Mouse (Mus musculus) right cerebral cortex, postnatal 36 days (tissue): Measurements from ENCODE around the gene Syce2.
"Not testable (repeated sequence)": the region's sequence is repeated elsewhere in the genome, so short reads cannot be mapped to it uniquely, and the experiment has no call there.

Source experiments
- DNase-seq, 2 experiments: peaks; one replicate each; pipeline ENCODE4 v3.0.0; 2022; ENCODE audit warnings: low spot score in 2 of 2, mixed read lengths in 1 of 2

Syce2 gene

GRCm38 (mm10) chr8:84871376-84872308 lies at the start of gene Syce2:
Syce2 (plus strand) TSS chr8:84872111.
- DNase-seq, result no peak

- DNase-seq, result no peak
These were observed 49.2 kb upstream of the Syce2 start, which contains the start of gene Dand5 for GRCm38 (mm10) chr8:84822723-84823122. Dand5 (minus strand) TSS chr8:84822823.

GRCm38 (mm10) chr8:84823653-84824052 lies 48.3 kb upstream of the Syce2 start:
- DNase-seq, result no peak

GRCm38 (mm10) chr8:84825636-84826035 lies 46.3 kb upstream of the Syce2 start:
- no peak for DNase-seq

DNA sequence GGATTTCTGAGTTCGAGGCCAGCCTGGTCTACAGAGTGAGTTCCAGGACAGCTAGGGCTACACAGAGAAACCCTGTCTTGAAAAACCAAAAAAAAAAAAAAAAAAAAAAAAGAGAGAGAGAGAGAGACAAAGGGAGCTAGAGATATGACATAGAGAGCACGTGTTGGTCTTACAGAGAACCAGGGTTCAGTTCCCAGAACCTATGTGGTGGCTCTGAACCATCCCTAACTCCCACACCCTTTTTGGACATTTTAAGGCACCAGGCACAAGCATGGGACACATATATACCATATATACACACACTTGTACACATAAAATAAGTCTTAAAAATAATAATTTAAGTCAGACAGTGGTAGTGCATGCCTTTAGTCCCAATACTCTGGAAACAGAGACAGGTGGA lies 45.4 kb upstream of the Syce2 start:
- not testable (repeated sequence) for DNase-seq

DNA sequence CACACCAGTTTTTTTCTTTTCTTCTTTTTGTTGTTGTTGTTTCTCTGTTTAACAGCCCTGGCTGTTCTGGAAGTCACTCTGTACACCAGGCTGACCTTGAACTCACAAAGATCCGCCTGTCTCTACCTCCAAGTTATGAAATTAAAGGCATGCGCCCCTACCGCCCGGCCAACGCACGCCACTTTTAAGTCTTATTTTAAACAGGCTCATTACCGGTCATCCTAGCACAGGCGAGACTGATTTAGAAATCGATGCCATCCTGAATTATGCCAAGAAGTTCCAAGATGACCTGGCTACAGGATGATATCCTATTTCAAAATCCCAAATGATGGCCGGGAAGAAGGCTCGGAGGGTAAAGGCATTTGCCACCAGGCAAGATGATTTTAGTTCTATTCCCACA lies 40.4 kb upstream of the Syce2 start, which contains the start of gene Gadd45gip1:
Gene Gadd45gip1 (plus strand): TSS at position 33 of the 400 bp plus-strand sequence.
- no peak for DNase-seq

- peak in 1 of 2 experiments; percentile 59 for DNase-seq
These were observed 39.7 kb upstream of the Syce2 start for GRCm38 (mm10) chr8:84832034-84832717.

DNA sequence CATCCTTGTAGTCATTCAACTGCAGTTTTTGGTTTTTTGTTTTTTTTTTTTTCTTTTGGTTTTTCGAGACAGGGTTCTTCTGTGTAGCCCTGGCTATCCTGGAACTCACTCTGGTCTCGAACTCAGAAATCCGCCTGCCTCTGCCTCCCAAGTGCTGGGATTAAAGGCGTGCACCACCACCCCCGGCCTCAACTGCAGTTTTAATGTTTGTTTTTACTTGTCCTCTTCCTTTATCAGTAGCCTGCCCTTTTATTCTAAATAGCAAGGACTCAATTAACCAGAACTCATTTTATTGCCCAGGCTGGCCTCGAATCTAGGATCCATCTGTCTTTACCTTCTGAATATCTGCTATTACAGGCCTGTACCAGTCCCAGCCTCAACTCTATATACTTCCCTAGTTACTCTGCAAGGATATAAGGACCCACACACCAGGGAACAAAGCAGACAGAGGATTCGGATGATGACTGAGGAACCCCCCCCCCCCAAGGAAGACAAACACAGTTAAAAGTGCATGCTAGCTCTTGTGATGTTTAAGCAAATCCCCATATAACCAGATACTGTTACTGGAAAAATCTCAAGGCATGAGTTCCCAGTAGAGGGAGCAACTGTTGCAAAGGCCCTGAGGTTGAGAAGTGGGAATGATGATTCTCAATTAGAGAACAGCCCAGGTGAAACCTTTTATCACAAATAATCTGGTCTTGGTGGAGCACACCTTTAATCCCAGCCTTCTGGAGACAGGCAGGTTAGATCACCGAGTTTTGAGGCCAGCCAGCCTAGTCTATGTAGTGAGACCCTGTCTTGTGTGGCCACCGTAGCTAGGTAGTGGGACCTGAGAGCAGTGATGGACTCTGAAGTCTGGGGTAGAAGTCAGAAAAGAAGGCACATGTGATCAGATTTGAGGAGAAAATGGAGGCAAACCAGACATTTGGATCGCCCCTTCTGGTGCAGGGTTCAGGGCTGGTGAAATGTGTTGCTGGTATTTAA lies 38.9 kb upstream of the Syce2 start:
- no peak for DNase-seq

DNA sequence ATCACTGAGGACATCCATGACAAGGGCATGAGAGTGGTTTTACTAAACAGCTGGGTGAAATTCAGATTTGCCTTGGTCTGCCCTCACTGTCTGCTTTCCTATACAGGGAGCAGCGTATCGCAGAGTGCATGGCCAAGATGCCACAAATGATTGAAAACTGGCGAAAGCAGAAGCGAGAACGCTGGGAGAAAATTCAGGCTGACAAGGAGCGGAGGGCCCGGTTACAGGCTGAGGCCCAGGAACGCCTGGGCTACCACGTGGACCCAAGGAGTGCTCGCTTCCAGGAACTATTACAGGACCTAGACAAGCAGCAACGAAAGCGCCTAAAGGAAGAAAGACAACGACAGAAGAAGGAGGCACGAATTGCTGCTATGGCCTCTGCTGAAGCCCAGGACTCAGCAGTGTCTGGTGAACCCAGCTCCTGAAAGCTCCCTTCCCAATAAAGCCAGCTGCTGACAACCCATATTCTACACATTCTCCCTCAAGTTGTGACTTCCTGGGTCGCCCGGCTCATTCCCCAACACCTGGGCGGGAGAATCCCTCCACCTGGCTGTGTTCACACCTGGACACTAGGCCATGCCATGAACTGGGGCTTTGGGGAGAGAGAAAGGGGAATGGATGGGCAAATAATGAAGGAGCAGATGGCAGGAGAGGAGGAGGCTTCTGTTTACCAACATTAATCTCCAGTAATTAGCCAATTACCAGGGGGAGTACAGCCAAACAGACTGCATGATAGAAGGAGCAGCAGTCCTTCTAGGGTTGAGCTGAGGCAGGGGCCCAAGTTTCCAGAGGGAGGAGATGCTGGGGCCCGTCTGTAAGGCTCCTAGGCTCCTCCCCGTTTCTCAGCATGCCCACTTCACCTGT lies 37.7 kb upstream of the Syce2 start:
- DNase-seq, result no peak

GRCm38 (mm10) chr8:84834866-84835855 lies 36.8 kb upstream of the Syce2 start:
- peak in 1 of 2 experiments; percentile 68 for DNase-seq

DNA sequence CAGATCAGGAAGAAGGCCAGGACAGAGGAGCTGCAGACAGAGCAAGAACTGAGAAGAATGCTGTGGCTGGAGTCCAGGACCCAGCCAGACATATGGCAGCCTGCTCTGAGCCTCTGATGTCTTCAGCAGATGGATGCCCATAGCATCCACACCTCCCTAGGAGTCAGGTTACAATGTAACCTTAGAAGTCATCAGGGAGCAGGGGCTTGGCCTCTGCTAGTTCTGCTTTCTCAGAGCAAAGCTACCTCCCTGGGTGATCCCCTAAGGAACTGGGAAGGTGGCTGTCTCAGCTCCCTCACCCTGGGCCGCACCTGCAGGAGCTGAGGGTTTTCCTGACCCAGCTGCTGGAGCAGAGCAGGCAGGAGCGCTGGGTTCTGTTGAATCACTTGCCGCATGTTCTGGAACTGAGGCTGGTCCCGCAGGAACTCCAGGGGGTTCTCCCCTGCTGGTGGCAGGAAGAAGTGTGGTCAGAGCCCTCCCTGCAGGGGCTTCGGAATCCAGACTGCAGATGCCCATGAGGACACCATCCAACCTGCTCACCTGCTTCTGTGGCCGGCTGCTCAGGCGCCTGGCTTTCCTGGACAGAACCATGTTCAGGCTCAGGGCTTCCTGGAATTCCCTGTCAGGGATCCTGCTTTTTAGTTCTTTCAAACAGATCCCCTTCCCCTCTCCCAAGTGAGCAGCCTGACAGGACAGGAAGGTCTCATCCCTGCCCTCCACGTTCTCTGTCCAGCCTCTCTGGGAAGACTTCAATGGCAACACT lies 34.6 kb upstream of the Syce2 start:
- no peak for DNase-seq

DNA sequence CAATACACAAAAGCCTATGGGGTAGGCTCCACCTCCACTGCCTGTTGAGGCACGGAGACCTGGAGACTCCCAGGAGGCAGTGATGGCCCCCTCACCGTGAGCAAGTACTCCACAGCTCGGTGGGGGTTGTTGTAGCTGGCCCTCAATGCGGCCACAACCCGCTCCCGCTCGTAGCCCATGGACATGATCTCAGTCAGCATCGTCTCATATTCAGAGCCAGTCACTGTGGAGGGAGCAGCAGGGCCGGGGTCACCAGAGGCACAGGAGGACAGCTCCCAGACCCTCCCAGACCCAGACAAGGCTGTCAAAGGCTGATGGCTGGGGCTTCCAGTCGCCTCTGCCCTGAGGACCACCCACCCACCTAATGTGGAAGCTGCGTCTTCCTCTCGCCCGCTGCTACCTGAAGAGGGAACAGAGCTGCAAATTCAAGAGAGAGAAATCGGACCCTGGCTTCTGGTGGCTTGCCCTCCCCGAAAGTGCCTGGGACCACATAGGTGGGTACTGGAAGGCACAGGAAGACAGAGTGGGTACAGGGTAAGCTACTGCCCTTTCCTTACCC lies 33.9 kb upstream of the Syce2 start:
- no peak for DNase-seq

GRCm38 (mm10) chr8:84838513-84838912 lies 33.4 kb upstream of the Syce2 start:
- DNase-seq, result no peak

GRCm38 (mm10) chr8:84839411-84839810 lies 32.5 kb upstream of the Syce2 start:
- no peak for DNase-seq

DNA sequence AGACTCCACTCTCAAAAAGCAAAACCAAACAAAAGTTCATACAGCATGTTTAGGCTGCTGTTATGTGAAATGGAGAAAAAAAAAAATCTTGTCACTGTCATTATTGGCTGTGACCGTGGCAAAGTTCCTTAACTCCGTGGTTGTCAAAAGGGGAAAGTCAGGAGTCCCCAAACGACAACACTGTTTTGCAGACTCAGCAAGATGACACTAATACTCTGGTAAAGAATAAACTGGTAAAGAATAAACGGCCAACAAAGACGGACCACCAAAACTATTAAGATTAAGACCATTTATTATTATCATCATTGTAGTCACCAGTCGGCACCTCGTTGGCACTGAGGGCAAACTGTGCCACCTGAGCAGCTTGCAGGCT lies 32.0 kb upstream of the Syce2 start:
- DNase-seq, result no peak

GRCm38 (mm10) chr8:84840248-84840999 lies 31.5 kb upstream of the Syce2 start, which contains the start of gene Rad23a:
Rad23a (minus strand) TSS chr8:84840665.
- DNase-seq, result peak; percentile 89 to 90

- DNase-seq, result no peak
These were observed 30.4 kb upstream of the Syce2 start for GRCm38 (mm10) chr8:84841514-84841913.
